Mouse (Mus musculus): ENCODE measurements around the gene Ugt1a8. TPM values are rescaled to one million over a fixed set of nuclear protein-coding genes. Genes with fewer than 3 reads are reported as not detected.
"Not testable (repeated sequence)": the region's sequence is repeated elsewhere in the genome, so short reads cannot be mapped to it uniquely, and the experiment has no call there.

Ugt1a8 gene
- polyA plus RNA-seq, 1 experiment from 2014 or later = not detected

DNA sequence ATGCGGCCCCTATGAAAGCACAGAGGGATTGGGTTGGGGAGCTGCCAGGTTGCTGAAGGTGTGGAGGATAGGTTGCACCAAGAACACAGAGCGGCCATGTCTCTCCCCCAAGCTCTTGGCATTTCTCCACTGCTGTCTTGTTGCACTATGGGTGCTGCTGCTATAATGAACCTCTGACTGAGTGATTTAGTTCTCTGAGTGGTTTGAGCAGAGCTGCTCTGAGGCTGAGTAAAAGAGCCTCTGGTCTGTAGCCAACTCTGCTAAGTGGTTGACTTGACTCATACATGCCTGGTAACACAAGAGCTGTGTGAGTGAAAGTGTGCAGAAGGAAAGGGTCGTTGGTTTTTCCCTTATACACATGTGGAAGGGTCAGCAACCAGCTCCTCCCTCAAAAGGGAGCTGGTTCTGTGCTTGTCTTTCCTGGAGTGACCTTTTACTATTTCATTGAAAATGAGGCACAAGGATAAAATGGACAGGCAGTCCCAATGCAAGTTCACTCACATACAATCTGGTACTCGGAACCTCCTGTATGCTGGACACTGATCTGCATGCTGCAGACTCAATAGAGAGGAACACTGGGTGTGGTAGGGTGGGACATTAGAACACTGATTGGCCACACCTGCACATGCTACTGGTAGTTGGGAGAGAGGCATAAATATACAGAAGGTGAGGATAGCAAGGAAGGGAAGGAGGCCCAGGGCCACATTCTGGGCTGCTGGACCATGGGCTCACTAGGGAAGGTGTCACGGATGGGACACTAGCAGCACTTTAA lies 16.3 kb downstream of the Ugt1a8 start:
- H3K36me3 ChIP-seq (ENCODE audit: control insufficient read depth, insufficient read depth); H3K4me1 ChIP-seq (replicated peaks; ENCODE audit: control insufficient read depth, insufficient read depth, low read length); H3K27ac ChIP-seq (ENCODE audit: low read length); H3K4me3 ChIP-seq (replicated peaks; ENCODE audit: low read length); H3K9me3 ChIP-seq (ENCODE audit: control insufficient read depth, low read length); H3K27me3 ChIP-seq (replicated peaks; ENCODE audit: control insufficient read depth, insufficient read depth, low read length); H3K4me2 ChIP-seq (ENCODE audit: low read length); ATAC-seq; H3K9ac ChIP-seq (replicated peaks; ENCODE audit: low read depth, low read length): not testable (repeated sequence)
- WGBS = 80% methylated on average over 4 of the region's 5 CpGs

DNA sequence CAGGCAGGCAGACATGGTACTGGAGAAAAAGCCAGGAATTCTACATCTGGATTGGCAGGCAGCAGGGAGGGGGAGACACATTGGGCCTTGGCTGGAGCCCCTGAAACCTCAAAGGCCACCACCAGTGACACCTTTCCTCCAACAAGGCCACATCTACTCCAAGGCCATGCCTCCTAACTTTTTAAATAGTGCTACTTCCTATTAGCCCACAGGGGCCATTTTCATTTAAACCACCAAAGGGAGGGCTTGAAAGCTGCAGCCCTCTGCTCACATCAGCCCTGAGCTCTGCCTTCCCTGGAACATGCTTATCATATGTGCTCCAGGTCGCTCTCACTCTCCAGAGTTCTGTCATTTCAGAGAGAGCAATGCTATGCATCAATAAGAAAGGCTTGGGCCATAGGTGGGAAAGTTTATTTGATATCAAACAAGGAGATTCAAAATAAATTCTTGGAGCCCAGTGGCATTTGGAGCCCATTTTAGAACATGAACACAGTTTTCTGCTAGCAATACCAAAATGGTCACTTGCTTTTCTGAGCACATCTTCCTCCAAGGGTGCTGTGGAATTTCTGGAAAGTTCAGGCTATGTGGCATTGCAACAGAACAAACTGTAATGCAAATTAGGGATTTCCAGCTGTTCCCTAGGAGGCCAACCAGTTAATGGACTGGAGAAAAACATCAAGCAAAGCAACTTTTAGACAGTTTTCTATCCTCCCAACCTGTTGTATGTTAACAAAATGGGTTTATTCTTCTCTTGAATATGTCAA lies 17.2 kb downstream of the Ugt1a8 start:
- H3K9me3 ChIP-seq (ENCODE audit: control insufficient read depth, low read length) = no peaks in the 10 kb centered on the region
- no peaks in the 10 kb centered on the region for H3K36me3 ChIP-seq (ENCODE audit: control insufficient read depth, insufficient read depth)
- no peak for ATAC-seq

DNA sequence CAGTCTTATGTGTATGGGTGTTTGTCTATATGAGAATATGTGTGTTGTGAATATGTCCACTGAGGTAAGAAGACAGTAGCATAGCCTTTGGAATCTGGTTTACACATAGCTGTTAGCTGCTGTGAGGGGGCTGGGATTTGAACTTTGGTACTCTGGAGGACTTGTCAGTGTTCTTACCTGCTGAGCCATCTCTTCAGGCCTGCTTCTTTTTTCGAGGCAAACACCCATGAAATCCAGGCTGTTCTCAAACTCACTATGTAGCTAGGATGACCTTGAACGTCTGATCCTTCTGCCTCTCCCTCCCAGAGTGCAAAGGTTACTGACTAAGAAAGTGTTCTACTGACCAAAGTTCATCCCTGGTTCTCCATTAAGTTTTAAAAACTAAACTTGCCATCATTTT lies 18.0 kb downstream of the Ugt1a8 start:
- Histone ChIP-seq H3K9me3 (ENCODE audit: control insufficient read depth, low read length) (no peaks in the 10 kb centered on the region), H3K9ac (replicated peaks; ENCODE audit: low read depth, low read length) (no peak overlapping the region), H3K27ac (ENCODE audit: low read length) (no peak overlapping the region), H3K36me3 (ENCODE audit: control insufficient read depth, insufficient read depth) (no peaks in the 10 kb centered on the region), H3K4me3 (replicated peaks; ENCODE audit: low read length) (no peak overlapping the region), H3K4me1 (replicated peaks; ENCODE audit: control insufficient read depth, insufficient read depth, low read length) (no peaks in the 10 kb centered on the region), H3K27me3 (replicated peaks; ENCODE audit: control insufficient read depth, insufficient read depth, low read length) (no peaks in the 10 kb centered on the region), H3K4me2 (ENCODE audit: low read length) (no peak overlapping the region)
- 80% methylated on average over 2 of the region's 2 CpGs for WGBS
- ATAC-seq = no peak

More for the DNA sequence above, 17.2 kb downstream of the Ugt1a8 start:
- Histone ChIP-seq H3K9ac (replicated peaks; ENCODE audit: low read depth, low read length) (no peak overlapping the region), H3K27me3 (replicated peaks; ENCODE audit: control insufficient read depth, insufficient read depth, low read length) (no peaks in the 10 kb centered on the region), H3K4me1 (replicated peaks; ENCODE audit: control insufficient read depth, insufficient read depth, low read length) (no peaks in the 10 kb centered on the region), H3K4me2 (ENCODE audit: low read length) (no peak overlapping the region), H3K27ac (ENCODE audit: low read length) (no peak overlapping the region), H3K4me3 (replicated peaks; ENCODE audit: low read length) (no peak overlapping the region)
- WGBS = 97% methylated on average over 1 of the region's 1 CpGs

DNA sequence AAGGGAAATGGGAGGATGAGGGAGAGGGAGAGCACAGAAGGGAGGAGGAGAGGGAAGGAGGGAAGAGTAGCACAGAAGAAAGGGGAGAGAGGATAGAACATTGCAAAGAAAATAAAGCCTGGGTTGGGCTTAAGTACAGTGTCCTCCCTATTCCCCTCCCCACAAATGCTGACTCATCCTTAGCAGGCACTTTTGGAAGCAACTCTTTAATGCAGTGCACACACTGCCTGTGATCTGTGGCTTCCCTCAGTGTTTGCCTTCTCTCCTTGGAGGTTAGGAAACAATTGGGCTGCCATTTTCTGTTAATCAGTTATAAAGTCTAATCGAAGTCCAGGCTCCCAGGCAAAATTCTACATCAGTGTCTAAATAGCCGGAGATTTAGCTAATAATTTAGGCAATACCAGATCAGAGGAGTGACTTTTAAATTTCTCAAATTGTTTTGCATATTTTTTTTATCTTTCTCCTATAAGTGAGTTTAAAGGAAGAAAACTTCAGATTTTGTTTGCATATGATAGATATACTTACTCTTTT lies 21.5 kb downstream of the Ugt1a8 start:
- not testable (repeated sequence) for ATAC-seq

DNA sequence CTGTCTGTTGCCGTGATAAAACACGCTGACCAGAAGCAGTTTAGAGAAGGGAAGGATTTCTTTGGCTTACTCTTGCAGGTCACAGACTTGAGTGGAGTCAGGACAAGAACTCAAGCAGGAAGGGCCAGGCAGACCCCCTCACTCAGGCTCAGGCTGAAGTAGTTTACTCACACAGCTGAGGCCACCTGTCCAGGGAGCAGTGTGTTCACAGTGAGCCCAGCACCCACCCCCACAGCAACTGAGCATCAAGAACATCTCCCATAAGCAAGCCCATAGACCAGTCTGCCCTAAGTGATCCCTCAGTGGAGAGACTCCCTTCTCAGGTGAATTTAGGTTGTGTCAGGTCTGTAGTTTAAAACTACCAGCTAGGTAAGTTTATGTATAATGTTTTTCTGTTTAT lies 22.0 kb downstream of the Ugt1a8 start:
- not testable (repeated sequence) for ATAC-seq; H3K27me3 ChIP-seq (replicated peaks; ENCODE audit: control insufficient read depth, insufficient read depth, low read length); H3K9ac ChIP-seq (replicated peaks; ENCODE audit: low read depth, low read length); H3K27ac ChIP-seq (ENCODE audit: low read length); H3K9me3 ChIP-seq (ENCODE audit: control insufficient read depth, low read length); H3K4me1 ChIP-seq (replicated peaks; ENCODE audit: control insufficient read depth, insufficient read depth, low read length); H3K36me3 ChIP-seq (ENCODE audit: control insufficient read depth, insufficient read depth); H3K4me3 ChIP-seq (replicated peaks; ENCODE audit: low read length); H3K4me2 ChIP-seq (ENCODE audit: low read length)
- WGBS = 91% methylated on average over 2 of the region's 2 CpGs

More for the DNA sequence above, 21.5 kb downstream of the Ugt1a8 start:
- not testable (repeated sequence) for H3K27me3 ChIP-seq (replicated peaks; ENCODE audit: control insufficient read depth, insufficient read depth, low read length); H3K4me3 ChIP-seq (replicated peaks; ENCODE audit: low read length); H3K4me1 ChIP-seq (replicated peaks; ENCODE audit: control insufficient read depth, insufficient read depth, low read length); H3K4me2 ChIP-seq (ENCODE audit: low read length); H3K9me3 ChIP-seq (ENCODE audit: control insufficient read depth, low read length); H3K9ac ChIP-seq (replicated peaks; ENCODE audit: low read depth, low read length); H3K36me3 ChIP-seq (ENCODE audit: control insufficient read depth, insufficient read depth); H3K27ac ChIP-seq (ENCODE audit: low read length)
- 84% methylated on average over 2 of the region's 2 CpGs for WGBS

DNA sequence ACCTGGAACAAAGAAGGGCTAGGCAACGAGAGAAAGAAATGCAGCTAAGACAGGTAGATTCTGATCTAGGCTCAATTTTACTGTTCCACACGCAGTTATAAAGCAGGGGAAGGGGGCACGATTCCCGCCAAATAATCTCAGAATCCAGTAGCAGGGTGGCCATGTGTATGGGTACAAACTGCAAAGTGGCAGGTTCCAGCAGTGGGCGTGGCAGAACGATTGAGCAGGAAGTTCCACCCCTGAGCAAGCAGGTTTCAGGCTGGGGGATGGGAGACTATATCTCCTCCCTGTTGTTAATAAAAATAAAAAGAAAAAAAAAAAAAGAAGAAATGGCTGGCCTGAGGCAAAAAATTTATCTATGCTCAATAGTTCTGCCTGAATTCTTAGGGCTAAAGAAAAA lies 25.2 kb downstream of the Ugt1a8 start:
- H3K36me3 ChIP-seq (ENCODE audit: control insufficient read depth, insufficient read depth); H3K27ac ChIP-seq (ENCODE audit: low read length); H3K9me3 ChIP-seq (ENCODE audit: control insufficient read depth, low read length); H3K27me3 ChIP-seq (replicated peaks; ENCODE audit: control insufficient read depth, insufficient read depth, low read length); H3K4me1 ChIP-seq (replicated peaks; ENCODE audit: control insufficient read depth, insufficient read depth, low read length); H3K4me3 ChIP-seq (replicated peaks; ENCODE audit: low read length); H3K4me2 ChIP-seq (ENCODE audit: low read length); H3K9ac ChIP-seq (replicated peaks; ENCODE audit: low read depth, low read length); ATAC-seq: not testable (repeated sequence)
- WGBS = over 99% methylated on average over 6 of the region's 6 CpGs

DNA sequence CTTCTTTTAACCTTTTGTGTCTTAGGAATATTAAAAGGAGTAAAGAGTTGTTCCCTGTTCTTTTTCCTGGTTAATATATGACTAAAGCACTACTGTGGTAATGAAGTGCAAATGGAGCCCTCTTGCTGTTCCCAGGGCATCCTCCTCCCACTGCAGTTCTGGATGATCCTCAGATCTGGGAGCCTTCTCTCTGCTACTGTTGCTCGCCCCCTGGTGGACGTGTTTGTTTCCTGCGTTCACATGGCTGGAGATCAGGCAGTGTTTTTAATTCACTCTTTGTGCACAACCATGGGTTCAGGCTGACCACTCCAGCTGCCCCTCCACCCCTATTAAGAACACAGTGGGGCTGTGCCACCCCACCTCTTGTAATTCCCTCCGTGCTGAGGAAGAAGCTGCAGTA lies 32.9 kb downstream of the Ugt1a8 start:
- not testable (repeated sequence) for ATAC-seq
- WGBS = 13% methylated on average over 3 of the region's 4 CpGs

DNA sequence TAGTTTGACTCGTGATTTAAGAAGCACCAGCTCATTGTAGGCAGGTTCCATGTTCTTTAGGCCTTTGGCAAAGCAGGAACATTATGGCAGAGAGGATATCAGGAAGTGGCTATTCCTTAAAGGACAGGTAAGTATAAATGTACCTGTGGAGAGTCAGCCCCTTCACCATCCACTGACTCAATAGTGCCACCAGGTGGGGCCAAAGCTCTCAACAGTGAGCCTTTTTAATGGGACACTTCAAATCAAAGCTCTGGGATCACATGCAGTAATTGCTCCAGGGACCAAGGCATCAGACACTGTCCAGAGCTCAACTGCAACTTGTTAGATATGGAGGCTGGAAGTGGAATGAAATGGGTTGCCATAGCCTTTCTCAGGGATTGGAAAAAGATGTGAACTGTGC lies 33.9 kb downstream of the Ugt1a8 start:
- not testable (repeated sequence) for H3K4me1 ChIP-seq (replicated peaks; ENCODE audit: control insufficient read depth, insufficient read depth, low read length); H3K4me3 ChIP-seq (replicated peaks; ENCODE audit: low read length); H3K9me3 ChIP-seq (ENCODE audit: control insufficient read depth, low read length); H3K9ac ChIP-seq (replicated peaks; ENCODE audit: low read depth, low read length); H3K27ac ChIP-seq (ENCODE audit: low read length); H3K4me2 ChIP-seq (ENCODE audit: low read length); H3K36me3 ChIP-seq (ENCODE audit: control insufficient read depth, insufficient read depth); H3K27me3 ChIP-seq (replicated peaks; ENCODE audit: control insufficient read depth, insufficient read depth, low read length); ATAC-seq
- no CpG with 5 or more reads among the region's 1 CpGs for WGBS

More for the DNA sequence above, 32.9 kb downstream of the Ugt1a8 start:
- not testable (repeated sequence) for H3K4me3 ChIP-seq (replicated peaks; ENCODE audit: low read length); H3K27me3 ChIP-seq (replicated peaks; ENCODE audit: control insufficient read depth, insufficient read depth, low read length); H3K4me1 ChIP-seq (replicated peaks; ENCODE audit: control insufficient read depth, insufficient read depth, low read length); H3K4me2 ChIP-seq (ENCODE audit: low read length); H3K36me3 ChIP-seq (ENCODE audit: control insufficient read depth, insufficient read depth); H3K9me3 ChIP-seq (ENCODE audit: control insufficient read depth, low read length); H3K9ac ChIP-seq (replicated peaks; ENCODE audit: low read depth, low read length); H3K27ac ChIP-seq (ENCODE audit: low read length)

DNA sequence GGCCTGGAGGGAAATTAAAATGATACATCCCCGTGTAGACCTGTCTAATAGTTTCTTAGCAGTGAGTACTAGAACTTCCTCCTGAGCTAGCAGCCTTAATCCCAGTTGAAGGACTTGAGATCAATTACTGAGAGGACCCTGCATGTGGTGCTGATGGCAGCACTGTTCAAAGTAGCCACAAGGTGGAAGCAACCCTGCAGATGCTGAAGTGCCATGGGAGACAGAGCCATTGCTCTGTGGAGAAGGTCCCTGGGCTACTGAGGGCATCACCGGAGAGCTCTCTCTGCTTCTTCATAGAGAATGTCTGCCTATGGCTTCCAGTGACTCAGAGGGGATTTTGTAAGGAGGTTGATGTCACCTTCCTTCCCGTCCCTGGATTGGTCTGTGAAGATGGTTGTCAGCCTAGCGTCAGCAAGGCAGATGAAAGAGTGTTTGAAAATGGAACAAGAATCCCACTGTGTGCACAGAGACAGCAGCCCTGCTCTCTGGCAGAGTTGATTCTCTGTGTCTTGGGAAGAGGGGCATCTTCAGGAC lies 38.3 kb downstream of the Ugt1a8 start:
- H3K4me2 ChIP-seq (ENCODE audit: low read length); ATAC-seq; H3K27ac ChIP-seq (ENCODE audit: low read length); H3K27me3 ChIP-seq (replicated peaks; ENCODE audit: control insufficient read depth, insufficient read depth, low read length); H3K9ac ChIP-seq (replicated peaks; ENCODE audit: low read depth, low read length); H3K9me3 ChIP-seq (ENCODE audit: control insufficient read depth, low read length); H3K36me3 ChIP-seq (ENCODE audit: control insufficient read depth, insufficient read depth); H3K4me3 ChIP-seq (replicated peaks; ENCODE audit: low read length); H3K4me1 ChIP-seq (replicated peaks; ENCODE audit: control insufficient read depth, insufficient read depth, low read length): not testable (repeated sequence)
- WGBS = 80% methylated on average over 2 of the region's 4 CpGs
